Mouse (Mus musculus): ENCODE results near the gene Nt5c2. TPM values are rescaled to one million over a fixed set of nuclear protein-coding genes. Genes with fewer than 3 reads are reported as not detected.

The Nt5c2 gene
- polyA plus RNA-seq, 1 experiment from 2014 or later = 107 TPM

DNA sequence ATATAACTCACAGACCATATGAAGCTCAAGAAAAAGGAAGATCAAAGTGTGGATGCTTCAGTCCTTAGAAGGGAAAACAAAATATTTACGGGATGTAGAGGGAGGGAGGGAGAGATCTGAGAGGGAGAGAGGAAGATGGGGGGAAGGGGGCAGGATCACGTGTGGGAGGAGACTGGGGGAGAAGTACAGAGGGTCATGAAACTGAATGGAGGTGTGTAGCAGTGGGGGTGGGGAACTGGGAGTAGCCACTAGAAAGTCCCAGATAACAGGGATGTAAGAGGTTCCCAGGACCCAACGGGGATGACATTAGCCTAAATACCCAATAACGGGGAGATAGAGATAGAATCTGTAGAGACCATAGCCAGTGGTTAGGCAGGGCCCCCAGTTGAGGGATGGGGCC, 179.6 kb downstream of the Nt5c2 start:
- ATAC-seq (replicated peaks; ENCODE audit: low FRiP score) = no peak

DNA sequence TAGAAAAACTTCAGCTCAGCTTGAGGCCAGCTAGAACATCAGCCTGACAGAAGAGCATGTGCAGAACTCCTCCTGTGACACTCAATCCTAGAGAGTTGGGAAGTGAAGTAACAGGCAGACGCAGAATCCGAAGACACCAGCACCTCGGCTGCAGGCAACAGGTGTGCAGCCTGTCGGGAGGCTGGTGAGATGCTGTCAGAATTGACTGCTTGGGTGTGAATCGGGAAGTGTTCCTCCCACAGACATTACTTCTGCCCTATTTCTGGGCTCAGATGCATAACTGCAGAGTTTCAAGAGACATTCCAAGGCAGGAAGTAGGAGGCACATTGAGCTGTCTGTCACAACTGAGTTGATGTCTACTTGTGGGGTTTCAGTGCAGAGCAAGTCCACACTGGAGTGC, 180.7 kb downstream of the Nt5c2 start:
- Histone ChIP-seq H3K27ac (ENCODE audit: low read depth, low read length) (no peak overlapping the region), H3K9ac (ENCODE audit: low read depth, low read length) (no peak overlapping the region), H3K4me1 (replicated peaks; ENCODE audit: control insufficient read depth, insufficient read depth, low read length) (no peaks in the 10 kb centered on the region), H3K4me3 (ENCODE audit: low read depth, low read length) (no peak overlapping the region), H3K27me3 (replicated peaks; ENCODE audit: control insufficient read depth, insufficient read depth, low read length) (no peaks in the 10 kb centered on the region), H3K36me3 (ENCODE audit: control insufficient read depth, insufficient read depth, low read length) (no peaks in the 10 kb centered on the region), H3K9me3 (ENCODE audit: control insufficient read depth, low read length) (no peaks in the 10 kb centered on the region), H3K4me2 (no peak overlapping the region)
- WGBS = 76% methylated on average over 5 of the region's 5 CpGs
- DNase-seq (ENCODE audit: low spot score) (no peak), ATAC-seq (replicated peaks; ENCODE audit: low FRiP score) (no peak)

More for the DNA sequence above, 179.6 kb downstream of the Nt5c2 start:
- DNase-seq (ENCODE audit: low spot score) = no peak
- no peak overlapping the region for H3K4me2 ChIP-seq
- H3K4me3 ChIP-seq (ENCODE audit: low read depth, low read length) = no peak overlapping the region
- no peaks in the 10 kb centered on the region for H3K27me3 ChIP-seq (replicated peaks; ENCODE audit: control insufficient read depth, insufficient read depth, low read length)
- no peak overlapping the region for H3K27ac ChIP-seq (ENCODE audit: low read depth, low read length)
- WGBS = 64% methylated on average over 4 of the region's 4 CpGs
- no peaks in the 10 kb centered on the region for H3K36me3 ChIP-seq (ENCODE audit: control insufficient read depth, insufficient read depth, low read length)
- no peak overlapping the region for H3K9ac ChIP-seq (ENCODE audit: low read depth, low read length)
- no peaks in the 10 kb centered on the region for H3K4me1 ChIP-seq (replicated peaks; ENCODE audit: control insufficient read depth, insufficient read depth, low read length)
- H3K9me3 ChIP-seq (ENCODE audit: control insufficient read depth, low read length) = no peaks in the 10 kb centered on the region

Other genes with a start within 250 kb of the Nt5c2 start
- 0.26 and 0.53 TPM in 2 replicates for gene Ina, start 455 bp downstream of the Nt5c2 start, polyA plus RNA-seq (2014; fragmentation: Nextera tagmentation; extraction: Ambion mirVana)
- gene Pcgf6, start 35.8 kb upstream of the Nt5c2 start, polyA plus RNA-seq (2014; fragmentation: Nextera tagmentation; extraction: Ambion mirVana) = 28.6 and 32.9 TPM in 2 replicates
- 9.0 TPM in 2 replicates for gene Taf5, start 52.6 kb upstream of the Nt5c2 start, polyA plus RNA-seq (2014; fragmentation: Nextera tagmentation; extraction: Ambion mirVana)
- 1,203 and 1,215 TPM in 2 replicates for gene Usmg5, start 75.5 kb upstream of the Nt5c2 start, polyA plus RNA-seq (2014; fragmentation: Nextera tagmentation; extraction: Ambion mirVana)
- gene Pdcd11, start 75.6 kb upstream of the Nt5c2 start, polyA plus RNA-seq (2014; fragmentation: Nextera tagmentation; extraction: Ambion mirVana) = 18.4 and 18.8 TPM in 2 replicates
- 1.2 and 1.5 TPM in 2 replicates for gene Calhm2, start 123.1 kb upstream of the Nt5c2 start, polyA plus RNA-seq (2014; fragmentation: Nextera tagmentation; extraction: Ambion mirVana)
- gene Calhm1, start 129.1 kb upstream of the Nt5c2 start, polyA plus RNA-seq (2014; fragmentation: Nextera tagmentation; extraction: Ambion mirVana) = not detected in 2 replicates
- gene Calhm3, start 142.6 kb upstream of the Nt5c2 start, polyA plus RNA-seq (2014; fragmentation: Nextera tagmentation; extraction: Ambion mirVana) = not detected in 2 replicates
- 4.5 and 4.6 TPM in 2 replicates for gene Neurl1a, start 163.7 kb upstream of the Nt5c2 start, polyA plus RNA-seq (2014; fragmentation: Nextera tagmentation; extraction: Ambion mirVana)

Data from liver, embryonic 11.5 days (tissue).